Mouse (Mus musculus) activated CD4-positive, CD25-positive, alpha-beta regulatory T cell (primary cell): ENCODE measurements around the gene Serpina9. TPM values are rescaled to one million over a fixed set of nuclear protein-coding genes. Genes with fewer than 3 reads are reported as not detected.

Experiments used
- polyA plus RNA-seq, 2 experiments: library from polyadenylated mRNA; unstranded; fragments of 100-300 nt; shearing (Covaris generic); gene quantifications; one replicate each; pipeline ENCODE4 v1.2.1; 2017

The Serpina9 gene
- 1 to 10 TPM in 1 of 2 experiments, under 1 TPM in 1; 0.23 to 1.1 TPM for polyA plus RNA-seq

GRCm38 (mm10) chr12:104013620-104014019, at the start of gene Serpina9:
Gene Serpina9, minus strand, starts transcription at chr12:104013755.

DNA sequence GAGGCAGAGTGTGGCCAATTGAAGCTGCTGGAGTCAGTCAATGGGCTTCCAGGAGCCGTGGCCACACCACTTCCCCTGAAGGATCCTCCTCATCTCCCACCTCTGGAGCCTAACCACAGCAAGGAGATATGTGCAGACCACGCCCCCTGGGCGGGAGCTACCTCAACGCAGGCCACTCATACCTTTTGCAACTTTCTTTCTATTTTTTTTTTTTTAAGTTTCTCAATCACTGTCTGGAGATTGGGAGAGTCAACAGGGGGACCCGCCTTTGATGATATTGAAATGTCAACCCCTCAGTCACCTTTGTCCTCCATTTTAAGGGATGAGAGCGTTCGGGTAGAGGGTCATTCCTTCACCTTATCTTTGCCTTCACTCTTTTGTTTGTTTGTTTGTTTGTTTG, 30.8 kb upstream of the Serpina9 start, which contains the start of gene Serpina12:
Serpina12 (minus strand) TSS at position 101 of the 400 bp plus-strand sequence.

GRCm38 (mm10) chr12:103989857-103990256, 23.7 kb downstream of the Serpina9 start, which contains the start of gene Serpina11:
Gene Serpina11, minus strand, starts transcription at chr12:103989957.

GRCm38 (mm10) chr12:103958798-103959197, 54.8 kb downstream of the Serpina9 start, which contains the start of gene Serpina1e:
Gene Serpina1e, minus strand, starts transcription at chr12:103958975.

Other genes with a start within 250 kb of the Serpina9 start
- not detected for gene Serpina1d, start 240.2 kb downstream of the Serpina9 start, polyA plus RNA-seq
- gene Serpina1b, start 183.4 kb downstream of the Serpina9 start, polyA plus RNA-seq = not detected
- not detected for gene Serpina1a, start 150.2 kb downstream of the Serpina9 start, polyA plus RNA-seq
- gene Serpina1c, start 108.9 kb downstream of the Serpina9 start, polyA plus RNA-seq = not detected
- gene Serpina1e, start 54.8 kb downstream of the Serpina9 start, polyA plus RNA-seq = not detected
- under 1 TPM in 1 of 2 experiments, not detected in 1; 0.32 TPM for gene Serpina11, start 23.8 kb downstream of the Serpina9 start, polyA plus RNA-seq
- not detected for gene Serpina12, start 30.7 kb upstream of the Serpina9 start, polyA plus RNA-seq
- gene Serpina5, start 87.4 kb upstream of the Serpina9 start, polyA plus RNA-seq = not detected
- under 1 TPM in 1 of 2 experiments, not detected in 1; 0.14 TPM for gene Serpina3a, start 99.0 kb upstream of the Serpina9 start, polyA plus RNA-seq
- gene Serpina3b, start 114.2 kb upstream of the Serpina9 start, polyA plus RNA-seq = under 1 TPM in 1 of 2 experiments, not detected in 1; 0.14 TPM
- gene Serpina3c, start 140.1 kb upstream of the Serpina9 start, polyA plus RNA-seq = not detected
- gene Serpina3f, start 200.8 kb upstream of the Serpina9 start, polyA plus RNA-seq = 10 to 100 TPM; 21.4 to 31.2 TPM
- 100 to 1,000 TPM; 208 to 543 TPM for gene Serpina3g, start 222.5 kb upstream of the Serpina9 start, polyA plus RNA-seq
- gene Serpina3i, start 249.4 kb upstream of the Serpina9 start, polyA plus RNA-seq = under 1 TPM in 1 of 2 experiments, not detected in 1; 0.48 TPM